Mouse (Mus musculus) hindbrain, embryonic 11.5 days (tissue): ENCODE measurements around the gene Nim1k. TPM values are rescaled to one million over a fixed set of nuclear protein-coding genes. Genes with fewer than 3 reads are reported as not detected.

ENCODE experiments used
- ATAC-seq: fragments of 200-750 bp; cut with Nextera tagmentation; 2 replicates; pipeline ENCODE4 v1.8.0; 2017; ENCODE audit warnings: mild to moderate bottlenecking, moderate TSS enrichment, moderate library complexity; ENCODE audit not compliant: low FRiP score
- DNase-seq: peaks from one replicate; pipeline ENCODE4 v3.0.0-alpha.2; 2015; ENCODE audit warnings: low spot score
- H3K27ac ChIP-seq: fragments of 300-500 bp; sonication (generic); 2 replicates; pipeline ENCODE4 v1.5.1; 2014; ENCODE audit warnings: mild to moderate bottlenecking, low read depth, low read length
- H3K27me3 ChIP-seq: fragments of 300-500 bp; sonication (generic); 2 replicates; pipeline ENCODE4 v1.6.1; 2014; ENCODE audit warnings: mild to moderate bottlenecking, low read length, moderate library complexity, mixed read lengths; ENCODE audit not compliant: control insufficient read depth, insufficient read depth
- H3K36me3 ChIP-seq: fragments of 300-500 bp; sonication (generic); 2 replicates; pipeline ENCODE4 v1.6.1; 2014; ENCODE audit warnings: mild to moderate bottlenecking, low read length, moderate library complexity, mixed read lengths; ENCODE audit not compliant: control insufficient read depth, insufficient read depth
- H3K4me1 ChIP-seq: fragments of 300-500 bp; sonication (generic); replicated peaks from 2 replicates; pipeline ENCODE4 v1.6.1; 2014; ENCODE audit warnings: low read length, mixed read lengths; ENCODE audit not compliant: control insufficient read depth, insufficient read depth
- H3K4me2 ChIP-seq: fragments of 300-500 bp; sonication (generic); replicated peaks from 2 replicates; pipeline ENCODE4 v1.6.1; 2014; ENCODE audit warnings: mild to moderate bottlenecking, low read depth, low read length
- H3K4me3 ChIP-seq: fragments of 300-500 bp; sonication (generic); 2 replicates; pipeline ENCODE4 v1.5.1; 2014; ENCODE audit warnings: low read depth, low read length
- H3K9ac ChIP-seq: fragments of 300-500 bp; sonication (generic); 2 replicates; pipeline ENCODE4 v1.6.1; 2014; ENCODE audit warnings: low read depth, low read length
- H3K9me3 ChIP-seq: fragments of 300-500 bp; sonication (generic); 2 replicates; pipeline ENCODE4 v1.6.1; 2016; ENCODE audit warnings: low read length; ENCODE audit not compliant: control insufficient read depth
- WGBS: fragments of 180-500 bp; shearing (Covaris S2); extraction: QIAGEN DNeasy Blood & Tissue Kit; methylation state at CpG from one replicate; pipeline ENCODE4 v1.1.7; 2014; 5-methylcytosine and 5-hydroxymethylcytosine counted together
- polyA plus RNA-seq: library from polyadenylated mRNA; unstranded; fragments of >200 nt; fragmentation: Nextera tagmentation; extraction: Ambion mirVana; gene quantifications from 2 replicates; pipeline ENCODE4 v1.2.1, GENCODE M21; 2014

Gene Nim1k
- polyA plus RNA-seq, 1 experiment from 2014 or later, result 1.0 TPM

- H3K27ac ChIP-seq, result no peak overlapping the region
- H3K36me3 ChIP-seq, result peaks cover 17% of the 10 kb centered on the region
- ATAC-seq (no peak), DNase-seq (no peak)
- no peaks in the 10 kb centered on the region for H3K9me3 ChIP-seq
- H3K4me1 ChIP-seq, result no peaks in the 10 kb centered on the region
- WGBS, result 86% methylated on average over 6 of the region's 6 CpGs
- no peaks in the 10 kb centered on the region for H3K27me3 ChIP-seq
- no peak overlapping the region for H3K4me3 ChIP-seq
- H3K4me2 ChIP-seq, result no peak overlapping the region
- no peak overlapping the region for H3K9ac ChIP-seq
Measured at GRCm38 (mm10) chr13:119768541-119768940, 12.9 kb upstream of the Nim1k start.

GRCm38 (mm10) chr13:119766480-119766879 is 10.8 kb upstream of the Nim1k start:
- ATAC-seq (no peak), DNase-seq (no peak)
- Histone ChIP-seq H3K9me3 (no peaks in the 10 kb centered on the region), H3K4me2 (no peak overlapping the region), H3K9ac (no peak overlapping the region), H3K36me3 (peaks cover 12% of the 10 kb centered on the region), H3K27me3 (no peaks in the 10 kb centered on the region), H3K4me3 (no peak overlapping the region), H3K27ac (no peak overlapping the region), H3K4me1 (no peaks in the 10 kb centered on the region)
- WGBS, result 92% methylated on average over 7 of the region's 7 CpGs

DNA sequence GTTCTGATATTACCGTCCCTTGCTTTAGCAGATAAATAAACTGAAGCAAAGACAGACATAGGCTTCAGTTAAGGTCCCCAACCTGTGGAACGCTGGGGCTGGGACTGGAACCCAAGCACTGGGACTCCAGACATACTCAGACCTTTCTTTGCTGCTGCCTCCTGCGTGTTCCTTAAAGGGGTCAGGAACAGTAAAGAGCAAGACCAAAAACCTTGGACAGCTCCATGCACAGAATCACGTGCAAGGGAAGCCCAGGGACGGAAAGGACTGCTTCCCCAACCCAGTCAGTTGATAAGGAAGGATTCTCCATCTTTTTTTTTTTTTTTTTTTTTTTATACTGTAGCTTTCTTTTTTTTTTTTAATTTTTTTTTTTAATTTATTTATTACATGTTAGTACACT is 1.1 kb upstream of the Nim1k start:
- Histone ChIP-seq H3K9ac (no peak overlapping the region), H3K4me3 (no peak overlapping the region)
- WGBS, result 32% methylated on average over 5 of the region's 5 CpGs

GRCm38 (mm10) chr13:119755141-119755547 is 538 bp downstream of the Nim1k start:
- Histone ChIP-seq H3K4me3 (peak overlapping the region; percentile 61), H3K27ac (no peak overlapping the region), H3K27me3 (no peaks in the 10 kb centered on the region), H3K9me3 (no peaks in the 10 kb centered on the region), H3K4me2 (peak overlapping the region; percentile 95), H3K9ac (peak overlapping the region; percentile 73), H3K4me1 (no peaks in the 10 kb centered on the region; the same call in 1 of the 2 replicates), H3K36me3 (no peaks in the 10 kb centered on the region)
- ATAC-seq, result peak; percentile 77
- DNase-seq, result peak; percentile 35
- whole genome bisulfite sequencing, result 2% methylated on average over 16 of the region's 16 CpGs

More for the DNA sequence above, 1.1 kb upstream of the Nim1k start:
- Histone ChIP-seq H3K4me2 (no peak overlapping the region), H3K27me3 (no peaks in the 10 kb centered on the region), H3K27ac (no peak overlapping the region), H3K9me3 (no peaks in the 10 kb centered on the region), H3K36me3 (no peaks in the 10 kb centered on the region), H3K4me1 (no peaks in the 10 kb centered on the region; the same call in 1 of the 2 replicates)
- ATAC-seq, result no peak
- DNase-seq, result no peak

GRCm38 (mm10) chr13:119754635-119755020 is 1.1 kb downstream of the Nim1k start:
- H3K36me3 ChIP-seq, result no peaks in the 10 kb centered on the region
- DNase-seq (no peak), ATAC-seq (no peak)
- H3K27me3 ChIP-seq, result no peaks in the 10 kb centered on the region
- peak overlapping the region; percentile 95 for H3K4me2 ChIP-seq
- no peaks in the 10 kb centered on the region; the same call in 1 of the 2 replicates for H3K4me1 ChIP-seq
- WGBS, result 23% methylated on average over 3 of the region's 3 CpGs
- no peak overlapping the region for H3K27ac ChIP-seq
- no peaks in the 10 kb centered on the region for H3K9me3 ChIP-seq
- 0 out of 2 replicates have a peak overlapping the region, but pooled peaks have one; percentile 61 for H3K4me3 ChIP-seq
- H3K9ac ChIP-seq, result no peak overlapping the region

GRCm38 (mm10) chr13:119753859-119754634 is 1.6 kb downstream of the Nim1k start:
- Histone ChIP-seq H3K27me3 (no peaks in the 10 kb centered on the region), H3K9me3 (no peaks in the 10 kb centered on the region), H3K9ac (no peak overlapping the region), H3K27ac (no peak overlapping the region), H3K36me3 (no peaks in the 10 kb centered on the region), H3K4me1 (no peaks in the 10 kb centered on the region; the same call in 1 of the 2 replicates), H3K4me3 (no peak overlapping the region), H3K4me2 (no peak overlapping the region)
- ATAC-seq, result no peak
- DNase-seq, result no peak
- WGBS, result 53% methylated on average over 9 of the region's 9 CpGs

GRCm38 (mm10) chr13:119746930-119747329 is 8.8 kb downstream of the Nim1k start:
- Histone ChIP-seq H3K27ac (no peak overlapping the region), H3K4me2 (no peak overlapping the region), H3K9me3 (no peaks in the 10 kb centered on the region), H3K4me3 (no peak overlapping the region), H3K27me3 (no peaks in the 10 kb centered on the region), H3K36me3 (no peaks in the 10 kb centered on the region), H3K9ac (no peak overlapping the region), H3K4me1 (no peaks in the 10 kb centered on the region)
- ATAC-seq (no peak), DNase-seq (no peak)
- WGBS, result 86% methylated on average over 4 of the region's 4 CpGs

DNA sequence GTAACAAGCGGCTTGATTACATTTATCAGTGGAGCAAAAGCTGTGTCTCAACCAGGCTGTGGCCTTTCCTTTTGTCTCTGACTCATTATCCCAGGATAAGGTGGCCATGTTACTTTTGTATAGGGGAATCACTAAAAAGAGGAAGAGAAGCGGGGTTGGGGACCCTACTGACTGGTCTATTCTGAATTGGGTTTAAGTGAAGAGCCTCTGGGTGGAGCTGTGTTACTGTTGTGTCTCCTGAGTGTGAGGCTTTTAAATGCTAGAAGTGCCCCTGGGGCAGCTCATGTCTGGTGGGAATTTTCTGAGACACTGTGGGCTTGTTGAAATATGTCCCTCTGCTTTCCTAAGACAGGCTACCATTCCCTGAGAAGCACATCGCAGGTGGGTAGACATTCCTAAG is 12.2 kb downstream of the Nim1k start:
- 0 out of 2 replicates have a peak, but pooled peaks cover 4% of the 10 kb centered on the region for H3K4me1 ChIP-seq
- H3K9me3 ChIP-seq, result no peaks in the 10 kb centered on the region
- H3K4me2 ChIP-seq, result no peak overlapping the region
- H3K36me3 ChIP-seq, result no peaks in the 10 kb centered on the region
- H3K9ac ChIP-seq, result no peak overlapping the region
- DNase-seq (no peak), ATAC-seq (no peak)
- no peak overlapping the region for H3K4me3 ChIP-seq
- no peak overlapping the region for H3K27ac ChIP-seq
- no peaks in the 10 kb centered on the region for H3K27me3 ChIP-seq
- WGBS, result 71% methylated on average over 3 of the region's 3 CpGs
